Mouse (Mus musculus) layer of hippocampus, adult 18-20 months (tissue): ENCODE results near the gene Krt39. TPM values are rescaled to one million over a fixed set of nuclear protein-coding genes. Genes with fewer than 3 reads are reported as not detected.

ENCODE experiments used
- DNase-seq, 2 experiments: peaks; one replicate each; pipeline ENCODE4 v3.0.0; 2022; ENCODE audit warnings: low spot score in 2 of 2
- total RNA-seq, 2 experiments: library from RNA; stranded (reverse); gene quantifications; 2 replicates each; pipeline ENCODE4 v1.2.3; 2021

The Krt39 gene
- total RNA-seq, 2 experiments from 2014 or later = not detected

- no peak for DNase-seq
Measured at GRCm38 (mm10) chr11:99472405-99472804, 48.7 kb downstream of the Krt39 start.

GRCm38 (mm10) chr11:99471946-99472345 is 49.2 kb downstream of the Krt39 start:
- DNase-seq = no peak

DNA sequence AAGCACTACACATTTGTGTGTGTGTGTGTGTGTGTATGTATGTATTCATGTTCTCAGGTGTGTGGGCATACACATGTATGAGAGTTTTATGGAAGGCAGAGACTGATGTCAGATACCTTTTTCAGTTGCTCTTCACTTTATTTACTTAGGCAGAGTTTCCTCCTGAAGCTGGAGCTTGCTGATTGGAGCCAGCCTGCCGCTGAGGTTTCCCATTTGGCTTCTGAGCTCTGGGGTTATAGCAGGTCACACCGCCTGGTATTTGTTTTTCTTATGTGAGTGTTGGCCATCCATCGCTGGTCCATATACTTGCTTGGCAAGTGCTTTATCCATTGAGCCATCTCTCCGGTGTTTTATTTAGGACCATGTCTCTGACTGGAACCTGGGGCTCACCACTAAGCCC is 51.9 kb downstream of the Krt39 start:
- no peak for DNase-seq

GRCm38 (mm10) chr11:99468566-99468965 is 52.6 kb downstream of the Krt39 start:
- DNase-seq = no peak

GRCm38 (mm10) chr11:99466316-99466715 is 54.8 kb downstream of the Krt39 start:
- DNase-seq = peak in 1 of 2 experiments; percentile 11

- peak; percentile 63 to 91 for DNase-seq
Measured at GRCm38 (mm10) chr11:99464836-99465235, 56.3 kb downstream of the Krt39 start.

Other genes starting within 250 kb of the Krt39 start
- not detected for gene Krt24, start 236.1 kb downstream of the Krt39 start, total RNA-seq
- gene Krt25, start 198.4 kb downstream of the Krt39 start, total RNA-seq = not detected
- gene Krt26, start 183.4 kb downstream of the Krt39 start, total RNA-seq = not detected
- not detected for gene Krt27, start 170.2 kb downstream of the Krt39 start, total RNA-seq
- gene Krt28, start 146.4 kb downstream of the Krt39 start, total RNA-seq = under 1 TPM; 0.20 to 0.25 TPM
- 10 to 100 TPM; 12.2 to 13.4 TPM for gene Krt10, start 132.0 kb downstream of the Krt39 start, total RNA-seq
- 1 to 10 TPM; 1.0 to 1.1 TPM for gene Krt12, start 99.1 kb downstream of the Krt39 start, total RNA-seq
- not detected for gene Krt20, start 83.2 kb downstream of the Krt39 start, total RNA-seq
- not detected for gene Krt23, start 28.2 kb downstream of the Krt39 start, total RNA-seq
- gene Krt40, start 21.8 kb upstream of the Krt39 start, total RNA-seq = not detected
- gene Krtap3-3, start 29.5 kb upstream of the Krt39 start, total RNA-seq = not detected
- not detected for gene Krtap3-2, start 35.5 kb upstream of the Krt39 start, total RNA-seq
- not detected for gene Gm11939, start 38.1 kb upstream of the Krt39 start, total RNA-seq
- gene Krtap3-1, start 45.3 kb upstream of the Krt39 start, total RNA-seq = not detected
- not detected for gene Krtap1-5, start 59.7 kb upstream of the Krt39 start, total RNA-seq
- gene Krtap1-4, start 62.3 kb upstream of the Krt39 start, total RNA-seq = not detected
- not detected for gene Krtap1-3, start 70.0 kb upstream of the Krt39 start, total RNA-seq
- not detected for gene Krtap9-3, start 76.8 kb upstream of the Krt39 start, total RNA-seq
- not detected for gene Gm11938, start 82.0 kb upstream of the Krt39 start, total RNA-seq
- gene Gm11937, start 88.9 kb upstream of the Krt39 start, total RNA-seq = not detected
- not detected for gene Krtap2-4, start 93.5 kb upstream of the Krt39 start, total RNA-seq
- gene Gm11562, start 99.1 kb upstream of the Krt39 start, total RNA-seq = not detected
- gene Krtap4-1, start 106.9 kb upstream of the Krt39 start, total RNA-seq = not detected
- not detected for gene Krtap4-2, start 113.7 kb upstream of the Krt39 start, total RNA-seq
- gene Krtap4-7, start 122.8 kb upstream of the Krt39 start, total RNA-seq = not detected
- not detected for gene Gm11555, start 128.9 kb upstream of the Krt39 start, total RNA-seq
- gene Gm11563, start 137.6 kb upstream of the Krt39 start, total RNA-seq = not detected
- gene Krtap4-6, start 144.6 kb upstream of the Krt39 start, total RNA-seq = not detected
- gene Gm14190, start 169.4 kb upstream of the Krt39 start, total RNA-seq = not detected
- gene Gm14180, start 213.0 kb upstream of the Krt39 start, total RNA-seq = not detected